Comparison of ENCODE assay signal across 8 mouse cellular contexts in genomic region chr2:164793236-164793635, GRCm38 (mm10). TPM values are rescaled to one million over a fixed set of nuclear protein-coding genes. Genes with fewer than 3 reads are reported as not detected.
DNase-seq lines count a peak whose midpoint lies in the region; ATAC-seq and TF ChIP-seq lines count a peak whose summit lies in the region.

No protein-coding gene starts in this region.

- peak; percentile 44 for DNase-seq in midbrain, embryonic 10.5 days (ENCODE audit: low spot score)
- peak; percentile 71 for DNase-seq in WW6 (ENCODE audit: low read depth, low spot score)
- DNase-seq in heart, postnatal 14 days = peak; percentile 55 to 75
- DNase-seq in liver, embryonic 14.5 days (ENCODE audit: low read depth in 3 of 3, low spot score in 3 of 3) = peak in 1 of 3 experiments; percentile 45
- DNase-seq in retina, postnatal 1 day = peak; percentile 74
- DNase-seq in urinary bladder, adult 2 months (ENCODE audit: low spot score) = no peak

- peak; percentile 94 for TF ChIP-seq CTCF in liver, embryonic 14.5 days (IDR thresholded peaks at IDR 0.05; ENCODE audit: low read depth)

- peaks cover 7% of the 10 kb centered on the region; the same call in 1 of the 2 replicates for H3K4me1 ChIP-seq in midbrain, embryonic 10.5 days
- H3K4me1 ChIP-seq in midbrain, embryonic 15.5 days = peaks cover 3% of the 10 kb centered on the region; the same call in 1 of the 2 replicates
- peaks cover 5 to 12% of the 10 kb centered on the region in 2 experiments; a peak in 3 of 4 replicates for H3K4me1 ChIP-seq in liver, embryonic 14.5 days (replicated peaks; ENCODE audit: control insufficient read depth in 2 of 2, insufficient read depth in 2 of 2, low read length in 1 of 2)

- ATAC-seq in midbrain, embryonic 15.5 days (replicated peaks) = no peak
- ATAC-seq in common myeloid progenitor, adult 5-6 weeks (replicated peaks; ENCODE audit: low read depth, poor library complexity, severe bottlenecking) = peak; percentile 50
- peak; percentile 32; the same call in 1 of the 2 replicates for ATAC-seq in liver, embryonic 14.5 days (ENCODE audit: insufficient read depth)

- intact Hi-C loops in heart, postnatal 14 days (cut with DNase I) = loop anchor here (5.0 kb wide), 1 partner anchor 116 kb away; no protein-coding TSS in a partner anchor

- H3K27ac ChIP-seq in midbrain, embryonic 10.5 days (replicated peaks) = no peak overlapping the region
- H3K27ac ChIP-seq in midbrain, embryonic 15.5 days = no peak overlapping the region
- no peak overlapping the region; the same call in 1 of the 2 replicates for H3K27ac ChIP-seq in liver, embryonic 14.5 days

- TF ChIP-seq EP300 in liver, embryonic 14.5 days (IDR thresholded peaks at IDR 0.05; ENCODE audit: low read depth) = no peak

- no peak overlapping the region for H3K4me3 ChIP-seq in midbrain, embryonic 10.5 days
- H3K4me3 ChIP-seq in midbrain, embryonic 15.5 days = no peak overlapping the region
- no peak overlapping the region for H3K4me3 ChIP-seq in liver, embryonic 14.5 days (ENCODE audit: insufficient read depth in 1 of 2, low read depth in 2 of 2, low read length in 2 of 2)

- 96% methylated on average over 3 of the region's 3 CpGs for WGBS in midbrain, embryonic 10.5 days
- 81% methylated on average over 3 of the region's 3 CpGs for WGBS in midbrain, embryonic 15.5 days
- WGBS in liver, embryonic 14.5 days (ENCODE audit: insufficient replicate concordance) = 90% methylated on average over 3 of the region's 3 CpGs

- H3K27me3 ChIP-seq in midbrain, embryonic 10.5 days (ENCODE audit: low read depth, poor library complexity, severe bottlenecking) = no peaks in the 10 kb centered on the region
- no peaks in the 10 kb centered on the region for H3K27me3 ChIP-seq in midbrain, embryonic 15.5 days (replicated peaks)
- no peaks in the 10 kb centered on the region for H3K27me3 ChIP-seq in liver, embryonic 14.5 days (ENCODE audit: control insufficient read depth, insufficient read depth, low read length)

- H3K4me2 ChIP-seq in midbrain, embryonic 15.5 days = no peak overlapping the region
- no peak overlapping the region for H3K4me2 ChIP-seq in liver, embryonic 14.5 days (ENCODE audit: low read depth)

- H3K9ac ChIP-seq in midbrain, embryonic 15.5 days = no peak overlapping the region
- no peak overlapping the region for H3K9ac ChIP-seq in liver, embryonic 14.5 days (replicated peaks)

- no peaks in the 10 kb centered on the region for H3K9me3 ChIP-seq in midbrain, embryonic 10.5 days (replicated peaks)
- no peaks in the 10 kb centered on the region for H3K9me3 ChIP-seq in midbrain, embryonic 15.5 days
- no peaks in the 10 kb centered on the region for H3K9me3 ChIP-seq in liver, embryonic 14.5 days (ENCODE audit: control insufficient read depth, low read length)

- H3K36me3 ChIP-seq in midbrain, embryonic 10.5 days = peaks cover 88% of the 10 kb centered on the region
- H3K36me3 ChIP-seq in midbrain, embryonic 15.5 days (replicated peaks) = peaks cover 25% of the 10 kb centered on the region
- peaks cover 31% of the 10 kb centered on the region for H3K36me3 ChIP-seq in liver, embryonic 14.5 days (replicated peaks; ENCODE audit: control insufficient read depth, insufficient read depth, low read depth)

RNA-seq across cellular contexts. Expression of gene Snx21, which starts 7.6 kb away (rescaled TPM):
- polyA plus RNA-seq in midbrain, embryonic 10.5 days (2016; fragmentation: Nextera tagmentation; extraction: Ambion mirVana) = 12.0 and 12.3 TPM in 2 replicates
- polyA plus RNA-seq in midbrain, embryonic 15.5 days (2015; fragmentation: Nextera tagmentation; extraction: Ambion mirVana) = 34.8 and 40.6 TPM in 2 replicates
- 0.23 TPM in 1 of 2 replicates, not detected in the other for total RNA-seq in common myeloid progenitor, adult 5-6 weeks (2017)
- 10 to 100 TPM; 20.8 to 23.0 TPM for total RNA-seq in heart, postnatal 14 days (2021)
- polyA plus RNA-seq in liver, embryonic 14.5 days (2012; rRNA removed) = 2.3 TPM in 2 replicates
- 2.9 and 4.4 TPM in 2 replicates for polyA plus RNA-seq in liver, embryonic 14.5 days (2014; fragmentation: Nextera tagmentation; extraction: Ambion mirVana)
- 24.4 and 29.0 TPM in 2 replicates for polyA plus RNA-seq in urinary bladder, adult 2 months (2012; rRNA removed)

RNA-seq across cellular contexts. Expression of gene Acot8, which starts 11.4 kb away (rescaled TPM):
- 14.9 and 15.3 TPM in 2 replicates for polyA plus RNA-seq in midbrain, embryonic 10.5 days (2016; fragmentation: Nextera tagmentation; extraction: Ambion mirVana)
- polyA plus RNA-seq in midbrain, embryonic 15.5 days (2015; fragmentation: Nextera tagmentation; extraction: Ambion mirVana) = 20.0 and 20.2 TPM in 2 replicates
- total RNA-seq in common myeloid progenitor, adult 5-6 weeks (2017) = 14.0 and 14.8 TPM in 2 replicates
- total RNA-seq in heart, postnatal 14 days (2021) = 10 to 100 TPM; 11.2 to 11.3 TPM
- 20.6 and 22.1 TPM in 2 replicates for polyA plus RNA-seq in liver, embryonic 14.5 days (2012; rRNA removed)
- polyA plus RNA-seq in liver, embryonic 14.5 days (2014; fragmentation: Nextera tagmentation; extraction: Ambion mirVana) = 13.5 and 14.7 TPM in 2 replicates
- polyA plus RNA-seq in urinary bladder, adult 2 months (2012; rRNA removed) = 37.5 and 45.7 TPM in 2 replicates

RNA-seq across cellular contexts. Expression of gene Zswim3, which starts 11.7 kb away (rescaled TPM):
- polyA plus RNA-seq in midbrain, embryonic 10.5 days (2016; fragmentation: Nextera tagmentation; extraction: Ambion mirVana) = 9.7 and 11.6 TPM in 2 replicates
- 17.8 and 18.4 TPM in 2 replicates for polyA plus RNA-seq in midbrain, embryonic 15.5 days (2015; fragmentation: Nextera tagmentation; extraction: Ambion mirVana)
- 3.0 and 3.7 TPM in 2 replicates for total RNA-seq in common myeloid progenitor, adult 5-6 weeks (2017)
- 1 to 10 TPM; 2.4 to 2.6 TPM for total RNA-seq in heart, postnatal 14 days (2021)
- 2.2 and 2.4 TPM in 2 replicates for polyA plus RNA-seq in liver, embryonic 14.5 days (2012; rRNA removed)
- 3.7 and 4.5 TPM in 2 replicates for polyA plus RNA-seq in liver, embryonic 14.5 days (2014; fragmentation: Nextera tagmentation; extraction: Ambion mirVana)
- 5.3 and 6.2 TPM in 2 replicates for polyA plus RNA-seq in urinary bladder, adult 2 months (2012; rRNA removed)

RNA-seq across cellular contexts. Expression of gene Tnnc2, which starts 13.5 kb away (rescaled TPM):
- polyA plus RNA-seq in midbrain, embryonic 10.5 days (2016; fragmentation: Nextera tagmentation; extraction: Ambion mirVana) = not detected in 2 replicates
- polyA plus RNA-seq in midbrain, embryonic 15.5 days (2015; fragmentation: Nextera tagmentation; extraction: Ambion mirVana) = not detected in 2 replicates
- not detected in 2 replicates for total RNA-seq in common myeloid progenitor, adult 5-6 weeks (2017)
- not detected for total RNA-seq in heart, postnatal 14 days (2021)
- 0.15 and 0.32 TPM in 2 replicates for polyA plus RNA-seq in liver, embryonic 14.5 days (2012; rRNA removed)
- 0.44 TPM in 1 of 2 replicates, not detected in the other for polyA plus RNA-seq in liver, embryonic 14.5 days (2014; fragmentation: Nextera tagmentation; extraction: Ambion mirVana)
- 21.9 and 26.7 TPM in 2 replicates for polyA plus RNA-seq in urinary bladder, adult 2 months (2012; rRNA removed)

RNA-seq across cellular contexts. Expression of gene Ube2c, which starts 23.5 kb away (rescaled TPM):
- polyA plus RNA-seq in midbrain, embryonic 10.5 days (2016; fragmentation: Nextera tagmentation; extraction: Ambion mirVana) = 575 and 639 TPM in 2 replicates
- 56.6 and 64.4 TPM in 2 replicates for polyA plus RNA-seq in midbrain, embryonic 15.5 days (2015; fragmentation: Nextera tagmentation; extraction: Ambion mirVana)
- total RNA-seq in common myeloid progenitor, adult 5-6 weeks (2017) = 153 and 159 TPM in 2 replicates
- total RNA-seq in heart, postnatal 14 days (2021) = 10 to 100 TPM; 10.8 to 19.5 TPM
- 459 and 465 TPM in 2 replicates for polyA plus RNA-seq in liver, embryonic 14.5 days (2012; rRNA removed)
- polyA plus RNA-seq in liver, embryonic 14.5 days (2014; fragmentation: Nextera tagmentation; extraction: Ambion mirVana) = 533 and 562 TPM in 2 replicates
- 7.3 and 7.9 TPM in 2 replicates for polyA plus RNA-seq in urinary bladder, adult 2 months (2012; rRNA removed)
